Mouse (Mus musculus) CH12.LX (cell line): ENCODE data around the gene Cyp26a1. TPM values are rescaled to one million over a fixed set of nuclear protein-coding genes. Genes with fewer than 3 reads are reported as not detected.

ENCODE experiments used
- DNase-seq: peaks from one replicate; pipeline ENCODE4 v3.0.0-alpha.2; 2013; ENCODE audit errors: extremely low read depth
- H3K27ac ChIP-seq: 2 replicates; pipeline ENCODE4 v1.5.1; 2012; ENCODE audit warnings: low read depth, mild to moderate bottlenecking, control low read depth, moderate library complexity; ENCODE audit not compliant: insufficient read depth
- H3K27me3 ChIP-seq: replicated peaks from 2 replicates; pipeline ENCODE3; 2012; ENCODE audit warnings: inconsistent platforms
- H3K36me3 ChIP-seq, 2 experiments: replicated peaks in 1 of 2; 2 replicates each; pipeline versions ENCODE3 to v1.6.1; 2012; ENCODE audit warnings: inconsistent platforms in 1 of 2, low read length in 1 of 2, mild to moderate bottlenecking in 1 of 2, mixed read lengths in 1 of 2, moderate library complexity in 1 of 2; ENCODE audit not compliant: control insufficient read depth in 1 of 2, insufficient read depth in 1 of 2
- H3K4me1 ChIP-seq, 2 experiments: 2 replicates each; pipeline ENCODE4 v1.6.1; 2012; ENCODE audit warnings: inconsistent platforms in 1 of 2, moderate library complexity in 1 of 2; ENCODE audit not compliant: insufficient read depth in 2 of 2, control insufficient read depth in 1 of 2
- H3K4me2 ChIP-seq: 2 replicates; pipeline ENCODE4 v1.6.1; 2012; ENCODE audit warnings: low read depth, mild to moderate bottlenecking, control low read depth; ENCODE audit not compliant: poor library complexity, insufficient read depth, severe bottlenecking
- H3K4me3 ChIP-seq, 3 experiments: fragments of 150-350 bp in 1 of 3; sonication (generic) in 1 of 3; replicated peaks in 1 of 3; 2 replicates each; pipeline versions ENCODE3 to v1.5.1; 2011 to 2012; ENCODE audit warnings: low read depth in 2 of 3, low read length in 2 of 3, mild to moderate bottlenecking in 2 of 3, moderate library complexity in 2 of 3, control low read depth in 1 of 3, improper control_type of control experiment in 1 of 3, inconsistent platforms in 1 of 3, mixed read lengths in 1 of 3; ENCODE audit not compliant: poor library complexity in 1 of 3
- H3K79me2 ChIP-seq: replicated peaks from 2 replicates; pipeline ENCODE4 v1.6.1; 2012; ENCODE audit warnings: mild to moderate bottlenecking, moderate library complexity; ENCODE audit not compliant: control insufficient read depth, poor library complexity, insufficient read depth, severe bottlenecking; ENCODE audit errors: extremely low read depth
- H3K9ac ChIP-seq: 2 replicates; pipeline ENCODE4 v1.6.1; 2012; ENCODE audit warnings: low read depth, mild to moderate bottlenecking, control low read depth, moderate library complexity; ENCODE audit not compliant: insufficient read depth
- H3K9me3 ChIP-seq: replicated peaks from 2 replicates; pipeline ENCODE3; 2012; ENCODE audit warnings: low read length, inconsistent platforms, mixed read lengths
- CHD1 ChIP-seq: IDR thresholded peaks from 2 replicates; pipeline ENCODE4 v1.6.1; 2012; ENCODE audit warnings: low read depth, low read length, improper control_type of control experiment, inconsistent platforms
- CHD2 ChIP-seq: IDR thresholded peaks from 2 replicates; pipeline ENCODE4 v1.6.1; 2011; ENCODE audit warnings: low read length, improper control_type of control experiment
- CTCF ChIP-seq, 2 experiments: IDR thresholded peaks in 1 of 2; conservative IDR thresholded peaks in 1 of 2; 2 replicates each; pipeline ENCODE4 v1.5.1; 2011 to 2012; ENCODE audit warnings: low read depth in 2 of 2, low read length in 2 of 2, improper control_type of control experiment in 1 of 2, inconsistent platforms in 1 of 2, mild to moderate bottlenecking in 1 of 2, moderate library complexity in 1 of 2
- EP300 ChIP-seq: IDR thresholded peaks from 2 replicates; pipeline ENCODE4 v1.6.1; 2011; ENCODE audit warnings: low read length, improper control_type of control experiment
- IRF4 ChIP-seq: IDR thresholded peaks from 2 replicates; pipeline ENCODE4 v1.6.1; 2014; ENCODE audit warnings: low read depth, mild to moderate bottlenecking, inconsistent platforms, low read length, improper control_type of control experiment
- JUN ChIP-seq: IDR thresholded peaks from 2 replicates; pipeline ENCODE4 v1.6.1; 2011; ENCODE audit warnings: low read depth, mild to moderate bottlenecking, low read length, improper control_type of control experiment, moderate library complexity; ENCODE audit not compliant: insufficient read depth
- MAZ ChIP-seq: IDR thresholded peaks from 2 replicates; pipeline ENCODE4 v1.6.1; 2012; ENCODE audit warnings: low read depth, mild to moderate bottlenecking, inconsistent platforms, low read length, improper control_type of control experiment, moderate library complexity
- MXI1 ChIP-seq: IDR thresholded peaks from 2 replicates; pipeline ENCODE4 v1.6.1; 2011; ENCODE audit warnings: mild to moderate bottlenecking, low read depth, low read length, improper control_type of control experiment
- NRF1 ChIP-seq: IDR thresholded peaks from 2 replicates; pipeline ENCODE4 v1.6.1; 2014; ENCODE audit warnings: low read depth, mild to moderate bottlenecking, inconsistent platforms, low read length, improper control_type of control experiment, moderate library complexity
- PAX5 ChIP-seq: IDR thresholded peaks from 2 replicates; pipeline ENCODE4 v1.6.1; 2012; ENCODE audit warnings: low read length, inconsistent platforms, mixed read lengths
- POLR2A ChIP-seq: IDR thresholded peaks from 2 replicates; pipeline ENCODE4 v1.6.1; 2011; ENCODE audit warnings: low read depth, mild to moderate bottlenecking, improper control_type of control experiment, low read length
- POLR2AphosphoS2 ChIP-seq: IDR thresholded peaks from 2 replicates; pipeline ENCODE4 v1.6.1; 2011; ENCODE audit warnings: low read depth, low read length, improper control_type of control experiment
- SMC3 ChIP-seq: IDR thresholded peaks from 2 replicates; pipeline ENCODE4 v1.6.1; 2011; ENCODE audit warnings: low read depth, low read length, improper control_type of control experiment
- TCF12 ChIP-seq: IDR thresholded peaks from 2 replicates; pipeline ENCODE4 v1.6.1; 2014; ENCODE audit warnings: low read depth, mild to moderate bottlenecking, inconsistent platforms, low read length, improper control_type of control experiment
- USF2 ChIP-seq: conservative IDR thresholded peaks from 2 replicates; pipeline ENCODE4 v1.6.1; 2011; ENCODE audit warnings: low read depth, low read length, improper control_type of control experiment
- ZKSCAN1 ChIP-seq: IDR thresholded peaks from 2 replicates; pipeline ENCODE4 v1.6.1; 2012; ENCODE audit warnings: low read depth, inconsistent platforms, low read length, improper control_type of control experiment, borderline replicate concordance
- ZNF384 ChIP-seq: IDR thresholded peaks from 2 replicates; pipeline ENCODE4 v1.6.1; 2012; ENCODE audit warnings: low read depth, low read length, improper control_type of control experiment, inconsistent platforms
- dilution Hi-C: fragments of 300-500 bp; cut with MboI; formaldehyde crosslinking; loops from 2 replicates; pipeline ENCODE4 v1.14.3; 2020; ENCODE audit warnings: low sequenced_read_pairs; ENCODE audit not compliant: extremely low pct_unique_long_range_greater_than_20kb, extremely low pct_ligation_motif_present
- in situ Hi-C: fragments of 300-500 bp; cut with MboI; formaldehyde crosslinking; loops from 3 replicates; pipeline ENCODE4 v1.14.3; 2019; ENCODE audit warnings: low sequenced_read_pairs, low pct_ligation_motif_present, low pct_unique_long_range_greater_than_20kb, mixed read lengths
- polyA plus RNA-seq: library from polyadenylated mRNA; unstranded; fragments of >175 nt; gene quantifications from 2 replicates; pipeline ENCODE4 v1.2.1, GENCODE M21; 2012; ENCODE audit warnings: low read depth; ENCODE audit not compliant: insufficient read length
- total RNA-seq, 2 experiments: library from RNA; depleted of rRNA; stranded (reverse); fragments of 300-350 nt in 1 of 2; fragments of >200 nt in 1 of 2; gene quantifications; 2 replicates each; pipeline ENCODE4 v1.2.3; 2012 to 2014

Gene Cyp26a1
- total and polyA plus RNA-seq, 3 experiments: 0.17 TPM; not detected in 2

DNA sequence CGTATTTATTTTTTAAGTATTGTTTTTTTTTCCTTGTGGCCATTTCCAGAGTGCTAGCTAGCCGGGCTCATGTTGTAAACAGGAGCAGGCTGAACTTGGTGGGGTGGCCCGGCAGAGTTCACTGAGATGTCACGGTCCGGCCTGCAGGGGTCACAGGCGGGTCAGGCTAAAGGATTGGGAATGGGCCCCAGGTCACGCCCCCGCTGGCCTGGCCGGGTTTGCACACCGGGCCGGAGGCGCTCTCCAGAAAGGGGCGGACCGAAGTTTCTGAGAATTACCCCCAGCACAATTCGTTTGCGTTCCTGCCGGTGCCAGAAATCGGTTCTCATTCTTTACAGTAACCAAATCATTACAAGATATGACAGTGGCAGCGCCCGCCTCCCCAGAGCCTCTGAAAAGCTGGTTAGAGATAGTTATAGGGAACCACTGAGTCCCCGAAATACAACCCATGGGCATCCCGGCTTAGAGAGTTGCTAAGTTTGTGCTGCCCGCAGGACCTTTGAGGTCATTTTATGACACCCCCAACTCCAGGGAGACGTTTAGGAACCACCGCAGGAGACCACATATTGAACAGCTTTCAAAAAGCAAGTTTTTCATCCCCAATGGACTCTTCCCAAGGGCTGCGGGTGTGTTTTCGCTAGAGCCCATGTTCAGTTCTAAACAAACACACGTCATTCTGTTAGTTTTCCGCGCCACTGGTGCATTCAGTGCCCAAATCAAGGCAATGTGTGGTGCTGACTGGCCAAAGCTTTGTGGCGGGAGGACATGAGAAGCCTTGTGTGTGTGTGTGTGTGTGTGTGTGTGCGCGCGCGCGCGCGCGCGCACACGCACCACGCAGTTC is 1.6 kb upstream of the Cyp26a1 start:
- in situ Hi-C loops: no loop called here
- H3K4me2 ChIP-seq: no peak overlapping the region

DNA sequence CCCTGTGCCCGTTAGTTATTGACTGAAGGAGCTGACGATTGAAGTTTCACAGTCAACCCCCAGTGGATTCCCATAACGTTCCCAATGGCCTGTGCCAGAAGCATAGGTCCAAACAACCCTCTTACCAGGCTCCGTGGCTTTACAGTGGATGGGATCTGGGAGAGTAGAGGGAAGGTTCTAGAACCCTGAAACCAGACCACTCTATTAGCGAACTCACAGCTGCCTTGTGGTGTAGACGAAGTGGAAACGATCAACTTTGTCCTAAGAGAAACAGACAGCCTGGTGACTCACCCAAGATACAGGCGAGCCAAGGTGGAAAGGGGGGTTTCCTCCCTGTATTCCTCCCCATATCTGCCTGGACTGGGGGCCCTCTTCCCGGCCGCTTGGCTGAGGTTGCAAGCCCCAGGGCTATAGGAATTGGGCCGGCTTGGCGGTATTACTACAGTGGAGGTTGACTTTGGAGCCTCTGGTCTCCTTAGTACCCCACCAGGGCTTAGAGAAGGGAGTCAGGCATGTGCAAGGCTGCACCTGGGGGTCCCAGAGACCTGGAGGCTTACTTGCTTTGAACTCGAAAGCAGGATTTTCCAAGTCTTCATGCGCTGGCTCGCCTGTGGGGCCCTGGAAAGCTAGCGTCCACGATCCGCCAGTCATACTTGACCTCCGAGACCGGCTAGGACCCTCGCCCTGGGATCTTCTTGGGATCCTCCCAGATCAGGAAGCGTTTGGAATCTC is 829 bp upstream of the Cyp26a1 start:
- in situ Hi-C loops (no loop called here), dilution Hi-C loops (no loop called here)

More for the DNA sequence above, 1.6 kb upstream of the Cyp26a1 start:
- H3K9ac ChIP-seq: no peak overlapping the region
- dilution Hi-C loops: no loop called here
- peaks cover 18% of the 10 kb centered on the region for H3K9me3 ChIP-seq
- no peak overlapping the region for H3K4me3 ChIP-seq
- H3K27me3 ChIP-seq: no peaks in the 10 kb centered on the region
- no peak overlapping the region for H3K27ac ChIP-seq
- no peak for DNase-seq
- H3K36me3 ChIP-seq: peaks cover 0 to 4% of the 10 kb centered on the region in 2 experiments
- peaks cover 0 to 14% of the 10 kb centered on the region in 2 experiments; a peak in 1 of 4 replicates for H3K4me1 ChIP-seq
- no peaks in the 10 kb centered on the region for H3K79me2 ChIP-seq
- TF ChIP-seq IRF4: no peak
- TF ChIP-seq MXI1: no peak
- TF ChIP-seq POLR2A: no peak
- no peak for TF ChIP-seq CTCF (conservative IDR thresholded peaks at IDR 0.05 in 1 of 2, IDR thresholded peaks at IDR 0.05 in 1 of 2; ENCODE audit: low read depth in 2 of 2, low read length in 2 of 2)
- no peak for TF ChIP-seq POLR2AphosphoS2
- TF ChIP-seq ZNF384: no peak
- TF ChIP-seq NRF1: no peak
- TF ChIP-seq SMC3: no peak
- TF ChIP-seq ZKSCAN1: no peak
- no peak for TF ChIP-seq CHD1
- no peak for TF ChIP-seq EP300
- no peak for TF ChIP-seq USF2
- no peak for TF ChIP-seq MAZ
- no peak for TF ChIP-seq PAX5
- TF ChIP-seq TCF12: no peak
- no peak for TF ChIP-seq CHD2

More for the DNA sequence above, 829 bp upstream of the Cyp26a1 start:
- H3K27me3 ChIP-seq: no peaks in the 10 kb centered on the region
- no peaks in the 10 kb centered on the region for H3K79me2 ChIP-seq
- no peak overlapping the region for H3K4me3 ChIP-seq
- H3K4me2 ChIP-seq: no peak overlapping the region
- H3K36me3 ChIP-seq: peaks cover 0 to 4% of the 10 kb centered on the region in 2 experiments
- no peak overlapping the region for H3K27ac ChIP-seq
- peaks cover 18% of the 10 kb centered on the region for H3K9me3 ChIP-seq
- H3K4me1 ChIP-seq: peaks cover 0 to 6% of the 10 kb centered on the region in 2 experiments; a peak in 1 of 4 replicates
- H3K9ac ChIP-seq: no peak overlapping the region
- TF ChIP-seq SMC3 (no peak), CTCF (conservative IDR thresholded peaks at IDR 0.05 in 1 of 2, IDR thresholded peaks at IDR 0.05 in 1 of 2; ENCODE audit: low read depth in 2 of 2, low read length in 2 of 2) (no peak), TCF12 (no peak), USF2 (no peak), JUN (no peak)
- no peak for DNase-seq
